Mouse (Mus musculus): ENCODE measurements around the gene Xirp1. TPM values are rescaled to one million over a fixed set of nuclear protein-coding genes. Genes with fewer than 3 reads are reported as not detected.
A peak's percentile ranks its signal among the peaks of the same experiment; 100 is the strongest.

Gene Xirp1
- polyA plus RNA-seq, 1 experiment from 2014 or later = 0.22 TPM

DNA sequence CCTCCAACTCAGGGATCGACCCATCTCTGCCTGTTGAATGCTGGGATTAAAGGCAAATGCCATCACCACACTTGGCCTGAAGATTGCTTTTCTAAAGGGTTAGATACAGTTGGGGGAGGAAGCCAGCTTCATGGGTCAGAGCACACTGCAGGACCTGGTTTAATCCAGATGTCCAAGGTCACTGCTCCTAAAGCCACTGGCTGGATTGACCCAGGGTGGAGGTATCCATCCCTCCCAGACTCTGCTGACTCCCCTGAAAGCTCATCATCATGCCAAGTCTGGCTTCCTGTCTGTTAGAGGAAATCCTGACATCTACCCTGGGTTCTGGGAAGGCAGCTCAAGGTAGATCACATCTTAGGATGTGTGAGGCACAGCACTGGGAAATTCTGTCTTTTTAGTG, 24.6 kb downstream of the Xirp1 start:
- Histone ChIP-seq H3K9me3 (ENCODE audit: low read length) (no peaks in the 10 kb centered on the region), H3K27ac (ENCODE audit: low read length) (no peak overlapping the region), H3K4me1 (ENCODE audit: insufficient read depth, low read length) (peaks cover 10% of the 10 kb centered on the region; the same call in 1 of the 2 replicates), H3K36me3 (ENCODE audit: insufficient read depth, low read length) (no peaks in the 10 kb centered on the region), H3K4me3 (ENCODE audit: low read length) (no peak overlapping the region), H3K27me3 (ENCODE audit: insufficient read depth, low read length) (no peaks in the 10 kb centered on the region), H3K4me2 (replicated peaks; ENCODE audit: low read depth, low read length) (no peak overlapping the region), H3K9ac (replicated peaks; ENCODE audit: low read length) (no peak overlapping the region)
- ATAC-seq (ENCODE audit: low FRiP score, low TSS enrichment) = no peak
- 58% methylated on average over 1 of the region's 1 CpGs for WGBS

DNA sequence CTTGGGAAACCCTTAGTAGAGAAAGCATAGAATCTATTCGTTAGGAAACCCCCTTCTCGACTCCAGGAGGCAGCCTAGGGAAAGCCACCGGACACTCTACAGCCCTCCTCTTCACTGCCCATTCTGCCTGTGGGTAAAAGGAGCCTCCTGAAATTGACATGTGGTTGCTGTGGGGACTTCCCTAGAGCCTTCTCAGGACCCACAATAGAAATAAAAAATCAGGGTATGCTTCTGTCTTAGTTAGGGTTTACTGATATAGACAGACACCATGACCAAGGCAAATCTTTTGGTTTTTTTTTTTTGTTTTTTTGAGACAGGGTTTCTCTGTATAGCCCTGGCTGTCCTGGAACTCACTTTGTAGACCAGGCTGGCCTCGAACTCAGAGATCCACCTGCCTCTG, 27.3 kb downstream of the Xirp1 start:
- H3K4me2 ChIP-seq (replicated peaks; ENCODE audit: low read depth, low read length) = no peak overlapping the region
- no peaks in the 10 kb centered on the region for H3K9me3 ChIP-seq (ENCODE audit: low read length)
- no peak overlapping the region for H3K27ac ChIP-seq (ENCODE audit: low read length)
- no peak overlapping the region for H3K4me3 ChIP-seq (ENCODE audit: low read length)
- H3K36me3 ChIP-seq (ENCODE audit: insufficient read depth, low read length) = no peaks in the 10 kb centered on the region
- no peaks in the 10 kb centered on the region for H3K27me3 ChIP-seq (ENCODE audit: insufficient read depth, low read length)
- H3K9ac ChIP-seq (replicated peaks; ENCODE audit: low read length) = no peak overlapping the region
- no peak for ATAC-seq (ENCODE audit: low FRiP score, low TSS enrichment)
- H3K4me1 ChIP-seq (ENCODE audit: insufficient read depth, low read length) = 0 out of 2 replicates have a peak, but pooled peaks cover 4% of the 10 kb centered on the region
- 81% methylated on average over 4 of the region's 4 CpGs for WGBS

DNA sequence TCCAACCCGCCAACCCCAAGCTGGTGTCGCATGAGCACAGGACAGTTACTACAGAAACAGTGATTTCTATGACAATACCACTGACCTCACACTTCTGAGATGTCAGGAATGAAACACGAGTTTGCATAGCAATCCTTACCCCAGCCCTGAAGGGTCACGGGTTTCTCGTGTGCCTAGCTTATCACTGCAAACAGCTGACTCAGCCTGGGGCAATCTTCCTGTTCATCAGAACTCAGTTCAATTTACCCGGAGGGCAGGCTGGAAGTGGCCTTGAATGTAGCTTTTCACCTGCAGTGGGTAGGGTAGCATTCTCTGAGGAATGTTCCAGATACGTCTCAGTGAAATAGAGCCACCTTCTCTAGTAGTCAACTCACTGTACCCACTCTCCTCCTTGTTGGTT, 29.2 kb downstream of the Xirp1 start:
- Histone ChIP-seq H3K27me3 (ENCODE audit: insufficient read depth, low read length) (no peaks in the 10 kb centered on the region), H3K27ac (ENCODE audit: low read length) (no peak overlapping the region), H3K4me2 (replicated peaks; ENCODE audit: low read depth, low read length) (no peak overlapping the region), H3K36me3 (ENCODE audit: insufficient read depth, low read length) (no peaks in the 10 kb centered on the region), H3K4me3 (ENCODE audit: low read length) (no peak overlapping the region), H3K9me3 (ENCODE audit: low read length) (no peaks in the 10 kb centered on the region), H3K4me1 (ENCODE audit: insufficient read depth, low read length) (no peaks in the 10 kb centered on the region), H3K9ac (replicated peaks; ENCODE audit: low read length) (no peak overlapping the region)
- ATAC-seq (ENCODE audit: low FRiP score, low TSS enrichment) = no peak
- 63% methylated on average over 7 of the region's 7 CpGs for WGBS

DNA sequence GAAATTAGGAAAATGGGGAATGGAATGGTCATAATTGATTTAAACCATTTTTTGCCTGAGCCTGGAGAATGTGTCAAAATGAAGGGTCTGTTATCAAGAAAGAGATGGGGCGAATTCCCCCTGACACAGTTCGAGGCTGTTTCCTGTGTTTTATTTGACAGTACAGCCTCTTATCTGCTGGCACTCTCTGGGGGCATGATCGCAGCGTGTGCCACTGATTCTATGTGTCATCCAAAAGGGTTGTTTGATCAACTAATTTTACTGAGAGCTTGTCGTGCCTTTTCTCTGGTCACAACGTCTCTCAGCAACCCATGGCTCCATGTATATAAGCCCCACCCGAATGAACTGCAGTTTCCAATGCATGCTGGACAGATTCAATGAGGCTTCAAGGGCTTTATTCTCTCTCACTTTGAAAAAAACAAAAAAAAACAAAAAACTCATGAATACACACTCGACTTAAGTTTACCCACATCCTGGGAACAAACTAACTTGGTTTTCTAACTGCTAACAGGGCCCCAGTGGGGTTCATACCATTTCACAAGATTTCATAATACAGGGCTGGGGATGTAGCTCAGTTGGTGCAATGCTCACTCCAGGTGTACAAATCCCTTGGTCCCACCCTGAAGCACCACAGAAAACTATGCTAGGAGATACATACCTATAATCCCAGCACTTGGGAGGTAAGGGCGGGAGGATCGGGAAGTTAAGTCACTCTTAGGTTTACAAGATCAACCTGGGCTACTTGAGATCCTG, 30.1 kb downstream of the Xirp1 start:
- Histone ChIP-seq H3K27ac (ENCODE audit: low read length) (no peak overlapping the region), H3K36me3 (ENCODE audit: insufficient read depth, low read length) (no peaks in the 10 kb centered on the region), H3K4me1 (ENCODE audit: insufficient read depth, low read length) (no peaks in the 10 kb centered on the region), H3K4me2 (replicated peaks; ENCODE audit: low read depth, low read length) (no peak overlapping the region), H3K27me3 (ENCODE audit: insufficient read depth, low read length) (no peaks in the 10 kb centered on the region), H3K4me3 (ENCODE audit: low read length) (no peak overlapping the region), H3K9ac (replicated peaks; ENCODE audit: low read length) (no peak overlapping the region), H3K9me3 (ENCODE audit: low read length) (no peaks in the 10 kb centered on the region)
- WGBS = 72% methylated on average over 10 of the region's 10 CpGs
- ATAC-seq (ENCODE audit: low FRiP score, low TSS enrichment) = no peak

DNA sequence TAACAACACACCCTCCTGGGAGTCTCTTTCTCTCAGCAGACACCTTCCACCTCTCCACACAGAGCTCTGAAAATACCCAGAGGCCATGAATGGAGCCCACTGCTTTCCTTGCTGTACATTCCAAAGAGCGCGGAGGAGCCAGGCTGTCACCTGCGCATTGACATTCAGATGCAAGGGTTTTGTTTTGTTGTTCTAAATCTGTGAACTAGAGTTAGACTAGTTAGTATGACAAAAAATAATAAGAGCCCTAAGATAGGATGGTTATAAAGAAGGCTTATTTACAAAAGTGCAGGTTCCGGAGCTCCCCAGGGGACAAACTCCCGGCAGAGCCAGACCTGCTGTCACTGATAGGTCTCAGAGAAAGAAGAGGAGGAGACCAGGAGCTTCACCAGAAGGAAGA, 32.1 kb downstream of the Xirp1 start:
- H3K4me3 ChIP-seq (ENCODE audit: low read length) = no peak overlapping the region
- no peak overlapping the region for H3K27ac ChIP-seq (ENCODE audit: low read length)
- no peaks in the 10 kb centered on the region for H3K36me3 ChIP-seq (ENCODE audit: insufficient read depth, low read length)
- no peak overlapping the region for H3K4me2 ChIP-seq (replicated peaks; ENCODE audit: low read depth, low read length)
- 33% methylated on average over 5 of the region's 5 CpGs for WGBS
- no peaks in the 10 kb centered on the region for H3K9me3 ChIP-seq (ENCODE audit: low read length)
- H3K9ac ChIP-seq (replicated peaks; ENCODE audit: low read length) = no peak overlapping the region
- ATAC-seq (ENCODE audit: low FRiP score, low TSS enrichment) = no peak
- no peaks in the 10 kb centered on the region for H3K27me3 ChIP-seq (ENCODE audit: insufficient read depth, low read length)
- no peaks in the 10 kb centered on the region for H3K4me1 ChIP-seq (ENCODE audit: insufficient read depth, low read length)

DNA sequence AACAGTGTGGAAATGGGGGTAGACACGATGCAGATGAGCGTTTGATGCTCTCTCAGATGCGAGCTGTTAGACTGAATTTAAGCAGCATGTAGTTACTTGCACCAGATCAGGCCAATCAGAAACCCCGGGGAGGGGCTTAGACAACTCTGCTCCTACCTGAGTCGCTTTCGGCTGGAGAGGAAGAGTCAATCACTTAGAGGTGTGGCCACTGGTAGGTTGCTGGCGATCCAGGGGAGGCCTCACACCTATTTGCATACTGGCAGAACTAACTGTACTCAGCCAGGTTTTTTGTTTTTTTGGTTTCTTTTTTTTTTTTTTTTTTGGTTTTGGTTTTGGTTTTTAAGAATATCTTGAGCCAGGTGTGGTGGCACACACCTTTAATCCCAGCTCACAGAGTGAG, 35.1 kb downstream of the Xirp1 start:
- 43% methylated on average over 7 of the region's 7 CpGs for WGBS
- H3K36me3 ChIP-seq (ENCODE audit: insufficient read depth, low read length) = no peaks in the 10 kb centered on the region
- H3K9me3 ChIP-seq (ENCODE audit: low read length) = no peaks in the 10 kb centered on the region
- ATAC-seq (ENCODE audit: low FRiP score, low TSS enrichment) = no peak
- no peak overlapping the region for H3K27ac ChIP-seq (ENCODE audit: low read length)
- H3K9ac ChIP-seq (replicated peaks; ENCODE audit: low read length) = no peak overlapping the region
- no peak overlapping the region for H3K4me3 ChIP-seq (ENCODE audit: low read length)
- no peak overlapping the region for H3K4me2 ChIP-seq (replicated peaks; ENCODE audit: low read depth, low read length)
- no peaks in the 10 kb centered on the region for H3K27me3 ChIP-seq (ENCODE audit: insufficient read depth, low read length)
- peaks cover 10% of the 10 kb centered on the region for H3K4me1 ChIP-seq (ENCODE audit: insufficient read depth, low read length)

DNA sequence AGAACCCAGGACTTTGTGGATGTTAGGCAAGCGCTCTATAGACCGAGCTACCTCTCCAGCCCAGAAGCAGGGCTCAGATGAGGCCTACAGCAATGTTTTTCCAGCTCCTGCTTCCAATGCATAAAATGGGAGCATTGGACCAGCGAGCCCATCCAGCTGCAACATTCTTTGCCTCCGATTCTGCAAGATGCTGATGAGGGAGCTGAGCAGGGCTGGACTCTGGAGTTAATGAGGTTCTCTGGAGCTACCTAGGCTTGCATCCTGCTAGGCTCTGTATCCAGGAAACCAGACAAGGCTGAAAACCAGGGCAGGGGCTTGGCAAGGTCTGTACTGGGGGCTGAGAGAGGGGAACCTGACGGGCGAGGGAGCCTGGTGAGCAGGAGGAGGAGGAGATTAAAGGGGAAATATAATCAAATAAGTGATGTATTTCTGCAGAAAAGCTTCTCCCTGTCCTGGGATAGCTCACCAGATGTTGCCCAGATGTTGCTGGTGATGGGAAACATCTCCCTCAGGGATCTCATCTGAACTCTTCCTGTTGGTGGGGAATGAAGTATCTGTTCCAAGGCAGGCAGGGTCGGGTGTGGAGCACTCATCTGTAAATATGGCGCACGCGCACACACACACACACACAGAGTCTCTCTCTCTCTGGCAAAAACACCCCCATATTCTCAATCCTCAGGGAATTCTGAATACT, 37.4 kb downstream of the Xirp1 start:
- H3K9me3 ChIP-seq (ENCODE audit: low read length) = no peaks in the 10 kb centered on the region
- H3K9ac ChIP-seq (replicated peaks; ENCODE audit: low read length) = no peak overlapping the region
- WGBS = 69% methylated on average over 10 of the region's 10 CpGs
- no peaks in the 10 kb centered on the region for H3K27me3 ChIP-seq (ENCODE audit: insufficient read depth, low read length)
- no peak for ATAC-seq (ENCODE audit: low FRiP score, low TSS enrichment)
- no peak overlapping the region for H3K4me3 ChIP-seq (ENCODE audit: low read length)
- H3K4me1 ChIP-seq (ENCODE audit: insufficient read depth, low read length) = peaks cover 31% of the 10 kb centered on the region
- no peaks in the 10 kb centered on the region for H3K36me3 ChIP-seq (ENCODE audit: insufficient read depth, low read length)
- no peak overlapping the region for H3K4me2 ChIP-seq (replicated peaks; ENCODE audit: low read depth, low read length)
- H3K27ac ChIP-seq (ENCODE audit: low read length) = no peak overlapping the region

DNA sequence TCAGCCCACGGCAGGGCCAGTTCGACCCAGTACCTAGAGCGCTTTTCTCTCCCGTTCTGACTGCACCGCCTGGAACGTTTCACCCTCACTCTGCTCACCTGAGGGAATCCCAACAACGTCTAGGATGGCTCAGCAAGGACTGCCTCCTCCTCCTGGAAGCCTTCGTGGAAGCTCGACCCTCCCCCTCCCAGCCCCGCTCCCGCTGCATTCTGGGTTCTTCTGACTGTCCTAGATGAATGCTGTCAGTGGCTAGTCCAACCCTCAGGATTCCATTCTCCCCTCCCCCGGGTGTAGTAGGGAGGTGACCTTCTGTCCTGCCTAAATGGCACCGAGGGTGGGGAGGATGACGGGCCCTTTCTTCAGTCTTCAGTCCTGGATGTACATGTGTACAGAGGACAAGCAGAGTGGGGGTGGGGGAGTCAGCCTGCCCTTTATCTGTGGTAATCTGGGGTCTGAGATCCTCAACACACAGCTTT, 38.8 kb downstream of the Xirp1 start, which contains the start of gene Csrnp1:
Csrnp1 (minus strand) TSS at position 123 of the 476 bp plus-strand sequence.
- Histone ChIP-seq H3K4me2 (replicated peaks; ENCODE audit: low read depth, low read length) (peak within 1 kb of the TSS; percentile 99), H3K4me1 (ENCODE audit: insufficient read depth, low read length) (peaks cover 38% of the 10 kb centered on the region), H3K9me3 (ENCODE audit: low read length) (no peaks in the 10 kb centered on the region), H3K4me3 (ENCODE audit: low read length) (peak within 1 kb of the TSS; percentile 80), H3K9ac (replicated peaks; ENCODE audit: low read length) (peak within 1 kb of the TSS; percentile 77), H3K27ac (ENCODE audit: low read length) (peak within 1 kb of the TSS; percentile 98), H3K36me3 (ENCODE audit: insufficient read depth, low read length) (no peaks in the 10 kb centered on the region), H3K27me3 (ENCODE audit: insufficient read depth, low read length) (no peaks in the 10 kb centered on the region)
- peak; percentile 4; the same call in 1 of the 2 replicates for ATAC-seq (ENCODE audit: low FRiP score, low TSS enrichment)
- WGBS = 11% methylated on average over 14 of the region's 14 CpGs

DNA sequence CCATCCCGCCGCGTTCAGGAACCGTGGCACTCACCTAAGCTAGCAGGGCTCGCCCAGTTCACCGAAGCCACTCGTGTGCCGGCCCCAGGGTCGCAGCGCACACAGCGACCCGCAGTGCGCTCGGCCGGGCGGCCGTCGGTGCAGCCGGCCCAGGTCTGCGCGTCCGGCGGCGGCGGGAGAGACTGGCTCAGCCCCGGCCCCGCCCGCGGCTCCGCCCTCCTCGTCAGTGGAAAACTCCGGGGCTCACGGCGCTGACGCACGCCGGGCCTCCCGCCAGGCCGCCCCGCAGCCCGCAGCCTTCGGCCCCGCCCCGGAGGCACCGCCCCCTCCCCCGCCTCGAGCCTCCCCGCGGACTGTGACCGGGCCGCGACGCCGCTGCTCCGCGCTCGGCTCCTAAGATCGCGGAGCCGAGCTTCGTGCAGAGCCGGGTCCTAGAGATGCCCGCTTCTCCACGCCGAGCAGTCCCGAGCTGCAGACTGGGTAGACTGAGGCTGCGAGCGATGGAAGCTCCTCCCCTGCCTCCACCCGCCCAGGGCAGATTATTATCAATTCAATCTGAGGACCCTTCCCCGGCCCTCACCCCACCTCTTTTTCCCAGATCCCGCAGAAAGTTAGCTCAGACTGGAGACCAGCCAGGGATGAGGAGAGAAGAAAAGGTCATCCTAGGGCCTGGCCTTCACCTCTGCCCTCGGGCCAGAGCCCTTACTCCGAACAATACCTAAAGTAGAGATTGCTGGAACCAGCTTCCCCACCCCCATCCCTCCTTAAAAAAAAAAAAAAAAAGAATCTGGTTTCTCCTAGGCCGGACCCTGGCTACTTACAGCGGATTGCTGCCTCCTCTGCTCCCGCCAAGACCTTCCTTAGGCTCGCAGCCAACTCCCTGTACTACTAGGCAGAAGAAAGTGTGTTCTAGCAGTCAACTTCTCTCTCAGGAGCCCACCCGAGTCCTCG, 39.5 kb downstream of the Xirp1 start:
- Histone ChIP-seq H3K4me1 (ENCODE audit: insufficient read depth, low read length) (peaks cover 40% of the 10 kb centered on the region), H3K9me3 (ENCODE audit: low read length) (no peaks in the 10 kb centered on the region), H3K36me3 (ENCODE audit: insufficient read depth, low read length) (no peaks in the 10 kb centered on the region), H3K4me2 (replicated peaks; ENCODE audit: low read depth, low read length) (peak overlapping the region; percentile 99), H3K27me3 (ENCODE audit: insufficient read depth, low read length) (no peaks in the 10 kb centered on the region), H3K27ac (ENCODE audit: low read length) (peak overlapping the region; percentile 98), H3K4me3 (ENCODE audit: low read length) (peak overlapping the region; percentile 80), H3K9ac (replicated peaks; ENCODE audit: low read length) (peak overlapping the region; percentile 77)
- ATAC-seq (ENCODE audit: low FRiP score, low TSS enrichment) = peak; percentile 81
- WGBS = under 1% methylated on average over 65 of the region's 79 CpGs

Data from kidney, embryonic 16.5 days (tissue).